Comparison of ENCODE assay signal across 1 mouse cellular context in genomic region chr1:167340910-167341528, GRCm38 (mm10).
TF ChIP-seq lines count a peak whose summit lies in the region.

No protein-coding gene starts in this region.

TF ChIP-seq in MEL, 35 proteins besides CTCF, POLR2A, EP300 and RAD21:
- no peak for TF ChIP-seq MXI1 (IDR thresholded peaks at IDR 0.05; ENCODE audit: low read depth, low read length)
- TF ChIP-seq UBTF (IDR thresholded peaks at IDR 0.05; ENCODE audit: borderline replicate concordance, insufficient read depth, low read depth, low read length): no peak
- TF ChIP-seq POLR2AphosphoS2 (IDR thresholded peaks at IDR 0.05; ENCODE audit: low read length): no peak
- no peak for TF ChIP-seq GATA1 (IDR thresholded peaks at IDR 0.05; ENCODE audit: low read depth, low read length)
- no peak for TF ChIP-seq NELFE (IDR thresholded peaks at IDR 0.05; ENCODE audit: low read depth, low read length)
- no peak for TF ChIP-seq MEF2A (IDR thresholded peaks at IDR 0.05; ENCODE audit: extremely low read depth, insufficient replicate concordance, low read depth, low read length, poor library complexity, severe bottlenecking)
- no peak for TF ChIP-seq SMC3 (IDR thresholded peaks at IDR 0.05; ENCODE audit: low read depth, low read length)
- TF ChIP-seq BHLHE40 (IDR thresholded peaks at IDR 0.05; ENCODE audit: borderline replicate concordance, low read depth, low read length): no peak
- TF ChIP-seq TAL1 (IDR thresholded peaks at IDR 0.05; ENCODE audit: low read length): no peak
- TF ChIP-seq ZKSCAN1 (IDR thresholded peaks at IDR 0.05; ENCODE audit: low read depth, low read length): no peak
- TF ChIP-seq ZNF384 (IDR thresholded peaks at IDR 0.05; ENCODE audit: low read depth, low read length): no peak
- TF ChIP-seq TBP (IDR thresholded peaks at IDR 0.05; ENCODE audit: low read depth, low read length): no peak
- no peak for TF ChIP-seq MAZ (IDR thresholded peaks at IDR 0.05; ENCODE audit: low read depth, low read length)
- no peak for TF ChIP-seq ELF1 (IDR thresholded peaks at IDR 0.05; ENCODE audit: low read depth, low read length)
- no peak for TF ChIP-seq GABPA (IDR thresholded peaks at IDR 0.05; ENCODE audit: low read depth, low read length)
- TF ChIP-seq ETS1 (IDR thresholded peaks at IDR 0.05; ENCODE audit: low read depth, low read length): no peak
- no peak for TF ChIP-seq CHD2 (IDR thresholded peaks at IDR 0.05; ENCODE audit: low read length)
